Mouse (Mus musculus): ENCODE results near the gene Speg.

The Speg gene

DNA sequence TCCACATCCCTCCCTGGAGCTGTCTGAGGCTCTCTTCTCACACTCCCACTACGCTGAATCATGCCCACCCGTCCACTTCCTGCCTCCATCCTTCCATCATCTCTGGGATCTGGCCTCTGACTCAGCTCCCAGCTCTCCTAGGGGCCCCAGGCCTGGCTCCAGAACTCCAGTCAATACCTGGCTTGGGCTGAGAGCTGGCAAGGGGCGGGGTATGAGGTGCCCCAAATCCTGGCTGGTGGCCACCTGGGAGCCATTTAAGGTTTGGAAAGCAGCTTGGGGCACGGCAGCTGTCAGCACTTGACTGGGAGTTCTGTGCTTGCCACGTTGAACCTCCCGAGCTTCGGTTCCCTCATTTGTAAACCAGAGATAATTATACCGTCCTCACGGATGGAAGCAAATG lies 18.0 kb downstream of the Speg start:
- DNase-seq (ENCODE audit: inconsistent age in 2 of 2, low spot score in 1 of 2), result peak in 1 of 2 experiments; percentile 43

DNA sequence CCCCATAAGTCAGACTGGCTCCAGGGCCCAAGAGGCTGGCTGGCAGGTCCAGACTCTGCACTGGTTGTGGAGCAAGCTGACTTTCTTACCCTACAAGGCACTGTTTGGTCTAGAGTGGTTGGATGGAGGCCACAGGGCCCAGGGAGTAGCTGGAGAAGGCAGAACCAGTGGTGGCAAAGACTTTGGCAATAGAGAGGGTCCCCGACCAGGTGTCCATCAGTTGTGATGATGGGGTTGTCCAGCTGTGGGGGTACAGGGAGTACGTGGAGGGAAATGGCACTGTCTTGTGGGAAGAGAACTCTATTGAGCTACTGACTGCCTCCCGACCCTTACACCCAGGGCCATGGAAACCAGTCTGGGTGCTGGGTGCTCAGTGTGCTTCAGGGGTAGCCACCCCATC lies 18.7 kb downstream of the Speg start:
- DNase-seq (ENCODE audit: inconsistent age in 2 of 2, low spot score in 1 of 2), result no peak

DNA sequence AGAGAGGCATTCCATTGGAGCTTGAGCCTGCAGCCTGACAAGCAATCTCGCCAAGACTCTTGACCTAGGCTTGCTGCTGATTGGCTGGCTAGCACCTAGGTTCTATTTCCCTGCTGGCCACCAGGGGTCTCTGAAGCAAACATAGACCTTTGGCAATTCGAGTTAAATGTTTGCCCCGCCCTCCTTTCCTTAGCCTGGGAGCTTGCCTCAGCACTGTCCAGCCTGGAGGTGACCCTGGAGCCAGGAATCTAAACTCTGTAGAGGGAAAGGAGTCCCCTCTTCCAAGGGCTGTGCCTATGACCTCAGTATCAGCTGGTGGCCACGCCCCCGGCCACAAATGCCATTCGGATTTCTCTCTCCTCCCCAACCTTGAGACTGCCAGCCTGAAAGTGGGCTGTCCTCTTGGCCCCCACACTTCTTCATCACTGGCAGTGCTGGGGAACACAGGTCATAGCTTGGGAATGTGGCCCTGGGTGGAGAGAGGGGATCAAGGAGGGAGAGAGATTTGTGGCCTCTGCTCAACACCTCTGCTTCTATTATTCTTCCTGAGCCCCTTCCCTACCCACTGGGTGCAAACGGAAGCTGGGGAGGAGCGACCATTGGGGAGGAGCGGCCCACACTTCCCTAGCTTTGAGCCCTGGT lies 23.8 kb downstream of the Speg start:
- peak; percentile 76 to 91 for DNase-seq (ENCODE audit: inconsistent age in 2 of 2, low spot score in 1 of 2)

DNA sequence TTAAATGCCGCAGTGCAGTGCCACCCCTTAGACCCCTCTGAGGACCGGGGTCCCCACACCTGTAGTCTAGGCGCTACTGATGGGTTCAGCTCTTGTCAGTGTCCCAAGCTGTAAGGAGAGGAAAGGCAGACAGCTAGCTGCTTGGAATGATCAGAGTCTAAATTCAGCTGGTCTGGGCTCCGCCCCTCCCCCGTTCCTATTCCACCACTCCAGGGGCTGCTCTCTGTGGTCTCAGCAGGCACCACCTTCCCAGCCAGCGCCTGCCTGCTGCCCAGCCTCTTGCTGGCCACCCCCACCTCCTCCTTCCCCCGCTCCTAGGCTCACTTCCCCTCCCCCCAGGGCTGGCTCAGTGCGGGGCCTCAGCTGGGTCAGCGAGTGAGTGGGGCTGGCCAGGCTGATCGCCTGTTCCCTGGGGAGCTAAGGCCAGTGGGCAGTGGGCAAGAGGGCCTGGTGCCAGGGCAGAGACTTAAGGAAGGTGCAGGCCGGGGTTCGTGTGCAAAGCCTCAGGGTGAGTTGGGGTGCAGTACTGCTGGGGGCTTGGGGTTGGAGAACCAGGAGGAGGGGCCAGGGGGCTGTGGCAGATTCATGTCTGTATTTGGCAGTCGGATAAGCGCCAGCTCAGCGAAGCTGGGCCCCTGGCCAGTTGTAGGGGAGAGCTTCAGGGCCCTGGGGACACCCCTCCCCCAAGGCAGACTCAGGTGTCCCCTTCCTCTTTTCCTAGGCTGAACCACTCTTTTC lies 24.8 kb downstream of the Speg start:
- DNase-seq (ENCODE audit: inconsistent age in 2 of 2, low spot score in 1 of 2), result peak in 1 of 2 experiments; percentile 49

DNA sequence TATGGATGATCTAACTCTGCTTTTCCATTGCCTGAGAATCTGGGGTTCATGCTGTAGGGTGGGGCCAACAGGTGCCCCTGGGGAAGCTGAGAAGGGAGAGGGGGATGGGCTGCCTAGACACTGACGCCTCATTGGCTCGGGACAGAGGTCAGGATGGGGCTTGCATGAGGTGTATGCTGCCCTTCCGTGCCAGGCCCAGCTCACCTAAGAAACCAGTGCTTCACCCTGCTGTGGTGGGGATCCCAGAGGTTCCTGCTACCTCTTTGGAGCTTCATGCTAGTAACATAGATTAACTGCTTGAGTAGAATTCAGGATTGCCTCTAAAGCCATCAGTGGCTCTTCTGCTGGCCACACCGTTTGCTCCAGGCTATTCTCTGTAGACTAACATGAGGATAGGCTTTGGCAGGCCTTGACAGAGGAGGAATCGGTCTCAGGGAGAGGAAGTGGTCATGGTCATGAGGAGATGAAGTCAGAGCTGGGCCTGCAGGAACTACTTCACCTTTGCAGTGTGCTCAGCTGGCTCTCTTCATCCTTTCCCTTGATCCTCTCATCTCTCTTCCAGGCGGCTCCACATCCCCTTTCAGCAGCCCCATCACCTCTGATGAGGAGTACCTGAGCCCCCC lies 25.5 kb downstream of the Speg start:
- no peak for DNase-seq (ENCODE audit: inconsistent age in 2 of 2, low spot score in 1 of 2)

DNA sequence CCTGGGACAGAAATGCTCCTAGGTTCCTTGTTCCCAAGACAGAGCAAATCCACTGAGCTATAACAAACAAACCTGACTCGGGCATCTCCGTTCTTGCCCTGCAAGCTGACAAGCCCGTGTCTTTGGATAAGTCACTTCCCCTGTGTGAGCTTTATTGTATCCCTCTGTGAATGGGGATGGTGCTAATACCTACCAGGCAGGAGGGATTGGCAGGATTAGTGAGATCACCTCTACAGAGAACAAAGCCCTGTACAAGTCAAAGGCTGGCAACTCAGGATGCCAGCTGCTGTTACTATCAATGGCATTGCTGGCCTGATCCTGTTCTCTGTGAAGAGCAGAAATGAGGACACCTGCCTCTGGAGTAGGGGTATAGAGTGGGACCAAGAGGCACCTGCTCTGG lies 30.4 kb downstream of the Speg start:
- DNase-seq (ENCODE audit: inconsistent age in 2 of 2, low spot score in 1 of 2), result no peak

DNA sequence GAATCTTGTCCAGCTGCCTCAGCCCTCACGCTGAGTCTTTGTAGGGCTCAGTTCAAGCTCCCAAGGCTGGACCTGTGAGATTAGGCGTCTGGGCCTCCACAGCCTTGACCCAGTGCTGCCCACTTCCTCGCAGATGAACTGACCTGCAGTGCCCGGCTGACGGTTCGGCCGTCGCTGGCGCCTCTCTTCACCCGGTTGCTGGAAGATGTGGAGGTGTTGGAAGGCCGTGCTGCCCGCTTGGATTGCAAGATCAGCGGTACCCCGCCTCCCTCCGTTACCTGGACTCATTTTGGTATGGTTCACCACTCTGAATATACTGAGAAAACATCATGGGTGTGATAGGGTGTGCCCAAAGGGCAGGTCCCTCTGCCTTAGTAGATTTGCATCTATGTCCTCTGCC lies 31.1 kb downstream of the Speg start:
- no peak for DNase-seq (ENCODE audit: inconsistent age in 2 of 2, low spot score in 1 of 2)

DNA sequence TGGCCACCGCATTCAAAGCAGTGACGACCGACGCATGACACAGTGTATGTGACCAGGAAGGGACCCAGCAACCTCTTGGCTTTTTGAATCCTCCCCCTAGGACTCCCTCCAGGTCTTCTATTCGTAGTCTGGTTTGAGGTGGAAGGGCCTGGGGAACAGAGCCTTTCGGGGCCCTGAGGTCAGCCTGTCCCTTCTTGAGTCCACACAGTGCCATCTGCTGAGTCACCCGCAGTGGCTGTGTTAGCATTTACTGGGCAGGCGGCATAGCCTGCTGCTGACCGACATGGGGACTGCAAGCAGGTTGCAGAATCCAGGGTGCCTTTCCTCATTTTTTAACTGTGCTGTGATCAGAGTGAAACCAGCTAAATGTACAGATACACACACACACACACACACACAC lies 32.0 kb downstream of the Speg start:
- DNase-seq (ENCODE audit: inconsistent age in 2 of 2, low spot score in 1 of 2), result no peak

DNA sequence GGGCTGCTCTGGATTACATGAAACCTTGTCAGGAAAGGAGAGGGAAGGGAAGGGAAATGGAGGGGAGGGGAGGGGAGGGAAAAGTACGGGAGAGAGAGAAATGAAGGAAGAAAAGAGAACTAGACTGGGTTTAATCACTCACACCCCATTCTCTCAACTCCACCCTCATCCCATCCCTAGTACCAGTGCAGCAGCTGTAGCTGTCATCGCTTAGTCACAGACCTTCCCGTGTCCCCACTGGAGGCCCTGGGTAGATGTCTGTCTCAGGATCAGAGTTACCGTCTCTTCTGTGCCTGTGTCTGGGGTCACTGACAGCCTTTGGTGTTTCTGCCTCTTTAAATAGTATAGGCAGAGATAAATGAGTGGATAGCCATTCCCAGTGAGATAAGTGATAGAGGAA lies 33.1 kb downstream of the Speg start:
- no peak for DNase-seq (ENCODE audit: inconsistent age in 2 of 2, low spot score in 1 of 2)

DNA sequence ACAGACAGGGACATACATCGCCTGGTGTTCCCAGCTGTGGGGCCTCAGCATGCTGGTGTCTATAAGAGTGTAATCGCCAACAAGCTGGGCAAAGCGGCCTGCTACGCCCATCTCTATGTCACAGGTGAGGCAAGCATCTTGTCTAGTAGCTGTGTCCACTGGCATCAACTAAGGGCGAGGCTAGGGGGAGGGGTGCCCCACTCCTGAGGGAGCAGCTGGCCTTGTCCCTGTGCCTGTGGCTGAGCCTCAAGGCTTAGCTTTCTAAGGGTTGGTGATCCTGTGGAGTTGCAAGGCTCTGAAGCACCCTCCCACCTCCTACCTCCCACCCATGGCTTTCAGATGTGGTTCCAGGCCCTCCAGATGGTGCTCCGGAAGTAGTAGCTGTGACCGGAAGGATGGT lies 34.9 kb downstream of the Speg start:
- no peak for DNase-seq (ENCODE audit: inconsistent age in 2 of 2, low spot score in 1 of 2)

DNA sequence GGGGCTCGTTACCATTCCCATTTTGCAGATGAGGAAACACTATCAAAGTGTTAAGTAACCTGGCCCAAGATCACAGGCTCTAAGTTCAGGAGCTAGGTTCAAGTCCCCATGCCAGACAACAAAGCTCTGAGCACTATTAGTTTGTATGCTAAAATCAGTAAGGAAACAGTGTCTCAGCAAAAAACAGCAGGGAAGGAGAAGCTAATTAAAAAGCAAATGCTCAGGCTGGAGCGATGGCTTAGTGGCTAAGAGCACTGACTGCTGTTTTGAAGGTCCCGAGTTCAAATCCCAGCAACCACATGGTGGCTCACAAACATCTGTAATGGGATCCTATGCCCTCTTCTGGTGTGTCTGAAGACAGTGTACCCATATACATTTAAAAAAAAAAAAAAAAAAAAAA lies 37.1 kb downstream of the Speg start:
- no peak for DNase-seq (ENCODE audit: inconsistent age in 2 of 2, low spot score in 1 of 2)

DNA sequence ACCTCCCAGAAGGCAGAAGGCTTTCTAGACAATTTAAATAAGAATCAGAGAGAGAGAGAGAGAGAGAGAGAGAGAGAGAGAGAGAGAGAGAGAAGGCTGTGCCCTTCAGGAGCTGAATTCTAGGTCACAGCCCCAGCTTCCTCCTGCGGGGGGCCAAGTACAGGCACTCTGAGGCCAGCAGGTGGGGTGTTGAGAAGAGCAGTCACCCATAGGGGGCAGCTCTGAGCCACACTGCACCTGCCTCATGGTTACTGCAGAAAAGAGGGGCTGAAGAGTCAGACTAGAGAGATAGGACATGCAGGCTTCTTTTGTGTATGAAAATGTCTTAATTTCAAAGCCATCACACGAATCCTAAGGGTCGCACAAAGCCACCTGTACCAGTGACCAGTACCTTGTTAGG lies 38.7 kb downstream of the Speg start:
- peak in 1 of 2 experiments; percentile 58 for DNase-seq (ENCODE audit: inconsistent age in 2 of 2, low spot score in 1 of 2)

DNA sequence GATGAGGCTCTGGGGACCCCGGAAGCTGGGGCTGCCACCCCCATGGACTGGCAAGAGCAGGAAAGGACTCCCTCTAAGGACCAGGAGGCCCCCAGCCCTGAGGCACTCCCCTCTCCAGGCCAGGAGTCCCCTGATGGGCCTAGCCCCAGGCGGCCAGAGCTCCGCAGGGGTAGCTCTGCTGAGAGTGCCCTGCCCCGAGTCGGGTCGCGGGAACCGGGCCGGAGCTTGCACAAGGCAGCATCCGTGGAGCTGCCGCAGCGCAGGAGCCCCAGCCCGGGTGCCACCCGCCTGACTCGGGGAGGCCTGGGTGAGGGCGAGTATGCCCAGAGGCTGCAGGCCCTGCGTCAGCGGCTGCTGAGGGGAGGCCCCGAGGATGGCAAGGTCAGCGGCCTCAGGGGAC lies 46.7 kb downstream of the Speg start:
- no peak for DNase-seq (ENCODE audit: inconsistent age in 2 of 2, low spot score in 1 of 2)

DNA sequence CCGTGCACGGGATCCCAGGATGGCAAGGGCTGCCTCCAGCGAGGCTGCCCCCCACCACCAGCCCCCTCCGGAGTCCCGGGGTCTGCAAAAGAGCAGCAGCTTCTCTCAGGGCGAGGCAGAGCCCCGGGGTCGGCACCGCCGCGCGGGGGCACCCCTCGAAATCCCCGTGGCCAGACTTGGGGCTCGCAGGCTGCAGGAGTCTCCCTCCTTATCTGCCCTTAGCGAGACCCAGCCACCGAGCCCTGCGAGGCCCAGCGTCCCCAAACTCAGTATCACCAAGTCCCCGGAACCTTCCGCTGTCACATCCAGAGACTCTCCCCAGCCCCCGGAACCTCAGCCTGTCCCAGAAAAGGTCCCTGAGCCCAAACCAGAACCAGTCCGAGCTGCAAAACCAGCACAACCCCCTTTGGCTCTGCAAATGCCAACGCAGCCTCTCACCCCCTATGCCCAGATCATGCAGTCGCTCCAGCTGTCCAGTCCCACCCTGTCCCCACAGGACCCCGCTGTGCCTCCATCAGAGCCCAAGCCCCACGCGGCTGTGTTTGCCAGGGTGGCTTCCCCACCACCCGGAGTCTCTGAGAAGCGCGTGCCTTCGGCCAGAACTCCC lies 47.2 kb downstream of the Speg start:
- DNase-seq (ENCODE audit: inconsistent age in 2 of 2, low spot score in 1 of 2), result no peak

DNA sequence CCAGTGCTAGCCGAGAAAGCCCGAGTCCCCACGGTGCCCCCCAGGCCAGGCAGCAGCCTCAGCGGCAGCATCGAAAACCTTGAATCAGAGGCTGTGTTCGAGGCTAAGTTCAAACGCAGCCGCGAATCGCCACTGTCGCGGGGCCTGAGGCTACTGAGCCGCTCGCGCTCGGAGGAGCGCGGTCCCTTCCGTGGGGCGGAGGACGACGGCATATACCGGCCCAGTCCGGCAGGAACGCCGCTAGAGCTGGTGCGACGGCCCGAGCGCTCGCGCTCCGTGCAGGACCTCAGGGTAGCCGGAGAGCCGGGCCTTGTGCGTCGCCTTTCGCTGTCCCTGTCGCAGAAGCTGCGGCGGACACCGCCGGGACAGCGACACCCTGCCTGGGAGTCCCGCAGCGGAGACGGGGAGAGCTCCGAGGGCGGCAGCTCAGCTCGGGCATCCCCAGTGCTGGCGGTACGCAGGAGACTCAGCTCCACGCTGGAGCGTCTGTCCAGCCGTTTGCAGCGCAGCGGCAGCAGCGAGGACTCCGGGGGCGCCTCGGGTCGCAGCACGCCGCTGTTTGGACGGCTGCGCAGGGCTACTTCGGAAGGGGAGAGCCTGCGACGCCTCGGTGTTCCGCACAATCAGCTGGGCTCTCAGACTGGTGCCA lies 47.9 kb downstream of the Speg start:
- peak in 1 of 2 experiments; percentile 68 for DNase-seq (ENCODE audit: inconsistent age in 2 of 2, low spot score in 1 of 2)

DNA sequence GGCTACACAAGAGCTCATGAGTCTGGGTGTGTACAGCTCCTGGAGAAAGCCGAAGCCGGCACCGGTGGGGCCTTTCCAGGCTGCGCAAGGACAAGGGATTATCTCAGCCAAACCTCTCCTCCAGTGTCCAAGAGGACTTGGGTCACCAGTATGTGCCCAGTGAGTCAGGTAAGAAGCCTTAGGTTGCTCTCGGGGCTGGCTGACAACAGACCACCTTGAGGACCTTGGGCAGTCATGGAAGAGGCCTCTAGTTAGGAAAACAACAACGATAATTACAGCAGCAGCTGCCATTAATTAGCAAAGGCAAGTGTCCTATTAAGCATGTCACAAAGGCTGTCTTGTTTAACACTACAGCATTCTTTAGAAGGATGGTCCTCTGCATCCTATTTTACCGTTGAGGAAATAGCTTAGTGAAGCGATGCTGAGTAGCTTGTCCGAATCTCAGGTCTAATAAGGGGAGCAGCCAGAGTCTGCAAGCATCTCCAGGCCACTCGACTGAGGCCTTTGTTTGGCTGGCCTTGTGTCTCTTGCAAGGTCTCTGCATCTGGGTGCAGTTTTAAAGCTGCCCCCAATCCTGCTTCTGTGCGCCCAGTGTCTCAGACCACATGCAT lies 48.8 kb downstream of the Speg start:
- DNase-seq (ENCODE audit: inconsistent age in 2 of 2, low spot score in 1 of 2), result no peak

DNA sequence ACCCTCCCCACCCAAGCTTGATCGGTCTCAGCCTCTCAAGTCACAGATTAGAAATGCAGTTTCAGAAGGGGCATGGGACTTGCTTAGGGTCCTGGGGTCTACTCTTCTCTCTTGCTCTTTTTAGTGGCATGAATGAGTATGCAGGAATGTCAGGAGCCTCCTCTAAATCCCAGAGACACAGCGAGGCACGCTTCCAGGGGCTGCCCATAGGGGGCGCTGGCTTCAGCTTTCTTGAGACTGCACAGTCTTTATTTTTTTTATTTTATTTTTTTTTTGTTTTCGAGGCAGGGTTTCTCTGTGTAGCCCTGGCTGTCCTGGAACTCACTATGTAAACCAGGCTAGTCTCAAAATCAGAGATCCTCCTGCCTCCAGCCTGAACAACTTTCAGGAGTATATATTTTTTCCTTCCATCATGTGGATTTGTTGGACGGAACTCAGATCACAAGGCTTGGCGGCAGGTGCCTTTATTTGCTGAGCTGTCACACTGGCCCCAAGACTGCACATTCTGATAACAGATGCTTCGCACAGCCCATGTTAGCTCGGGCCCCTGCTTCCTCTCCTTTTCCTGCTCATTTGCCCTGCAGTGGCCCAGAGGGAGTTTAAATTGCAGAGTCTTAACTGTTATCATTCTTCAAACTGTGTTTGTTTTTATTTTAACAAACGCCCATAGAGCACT lies 50.8 kb downstream of the Speg start:
- DNase-seq (ENCODE audit: inconsistent age in 2 of 2, low spot score in 1 of 2), result peak in 1 of 2 experiments; percentile 62

DNA sequence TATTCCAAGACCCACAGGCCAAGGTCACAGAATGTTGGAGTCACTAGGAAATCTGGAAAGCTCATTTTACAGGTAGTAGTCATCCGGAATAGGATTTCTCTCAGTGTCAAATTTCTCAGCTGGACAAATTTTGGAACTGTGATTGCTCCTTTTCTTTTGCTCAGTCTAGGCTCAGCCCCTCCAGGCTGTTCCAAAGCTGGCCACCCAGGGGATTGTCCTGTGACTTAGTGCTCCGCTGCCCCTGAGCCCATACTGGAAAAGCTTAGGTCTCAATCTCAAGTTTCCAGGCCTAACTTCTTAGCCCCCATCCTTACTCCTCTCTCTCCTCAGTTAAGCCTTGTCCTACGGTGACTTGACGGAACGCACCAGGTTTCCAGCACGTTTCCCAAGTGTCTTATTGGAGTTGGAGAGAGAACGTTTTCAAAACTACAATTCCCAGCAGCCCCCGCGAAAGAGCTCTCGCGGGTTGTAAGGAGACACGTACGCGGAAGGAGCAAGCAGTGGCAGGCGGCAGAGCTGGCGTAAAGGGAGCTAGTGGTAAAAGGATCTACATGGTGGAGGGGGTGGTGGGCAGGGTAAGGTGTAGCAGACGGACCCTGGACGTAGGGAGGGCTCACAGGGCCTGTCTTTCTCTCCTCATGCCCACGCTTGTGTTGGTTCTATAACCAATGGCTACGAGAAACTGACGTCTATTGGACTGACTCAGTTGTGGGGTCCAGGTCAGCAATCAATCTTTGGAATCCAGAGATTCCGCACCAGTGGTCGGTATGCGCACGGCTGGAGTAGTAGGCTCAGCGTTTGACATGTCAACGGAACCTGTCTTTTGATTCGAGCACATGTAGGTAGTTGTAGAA lies 60.6 kb downstream of the Speg start, which contains the start of gene Gmppa:
Gmppa (plus strand) TSS at position 456 of the 854 bp plus-strand sequence.
- peak; percentile 84 to 95 for DNase-seq (ENCODE audit: inconsistent age in 2 of 2, low spot score in 1 of 2)

DNA sequence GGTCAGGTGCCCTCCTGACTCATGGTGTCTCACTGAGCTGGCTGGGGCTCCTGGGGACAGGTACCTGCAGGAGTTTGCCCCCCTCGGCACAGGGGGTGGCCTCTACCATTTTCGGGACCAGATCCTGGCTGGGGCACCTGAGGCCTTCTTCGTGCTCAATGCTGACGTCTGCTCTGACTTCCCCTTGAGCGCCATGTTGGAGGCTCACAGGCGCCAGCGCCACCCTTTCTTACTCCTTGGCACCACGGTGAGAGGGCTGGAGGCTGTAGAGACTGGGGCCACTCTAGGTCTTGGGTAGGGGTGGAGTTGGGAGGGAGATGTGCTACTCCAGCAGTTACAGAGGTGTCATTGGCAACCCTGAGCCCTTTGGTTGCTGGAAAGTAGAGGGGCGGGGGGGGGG lies 63.7 kb downstream of the Speg start:
- no peak for DNase-seq (ENCODE audit: inconsistent age in 2 of 2, low spot score in 1 of 2)
